Mouse (Mus musculus): ENCODE measurements at regions not wholly inside any gene's neighbourhood (a gene's known extent, or its start where the extent isn't known, plus 50 kb on each side); places are given as distances from the start of the nearest gene placed in this dataset.
A peak's percentile ranks its signal among the peaks of the same experiment; 100 is the strongest.

DNA sequence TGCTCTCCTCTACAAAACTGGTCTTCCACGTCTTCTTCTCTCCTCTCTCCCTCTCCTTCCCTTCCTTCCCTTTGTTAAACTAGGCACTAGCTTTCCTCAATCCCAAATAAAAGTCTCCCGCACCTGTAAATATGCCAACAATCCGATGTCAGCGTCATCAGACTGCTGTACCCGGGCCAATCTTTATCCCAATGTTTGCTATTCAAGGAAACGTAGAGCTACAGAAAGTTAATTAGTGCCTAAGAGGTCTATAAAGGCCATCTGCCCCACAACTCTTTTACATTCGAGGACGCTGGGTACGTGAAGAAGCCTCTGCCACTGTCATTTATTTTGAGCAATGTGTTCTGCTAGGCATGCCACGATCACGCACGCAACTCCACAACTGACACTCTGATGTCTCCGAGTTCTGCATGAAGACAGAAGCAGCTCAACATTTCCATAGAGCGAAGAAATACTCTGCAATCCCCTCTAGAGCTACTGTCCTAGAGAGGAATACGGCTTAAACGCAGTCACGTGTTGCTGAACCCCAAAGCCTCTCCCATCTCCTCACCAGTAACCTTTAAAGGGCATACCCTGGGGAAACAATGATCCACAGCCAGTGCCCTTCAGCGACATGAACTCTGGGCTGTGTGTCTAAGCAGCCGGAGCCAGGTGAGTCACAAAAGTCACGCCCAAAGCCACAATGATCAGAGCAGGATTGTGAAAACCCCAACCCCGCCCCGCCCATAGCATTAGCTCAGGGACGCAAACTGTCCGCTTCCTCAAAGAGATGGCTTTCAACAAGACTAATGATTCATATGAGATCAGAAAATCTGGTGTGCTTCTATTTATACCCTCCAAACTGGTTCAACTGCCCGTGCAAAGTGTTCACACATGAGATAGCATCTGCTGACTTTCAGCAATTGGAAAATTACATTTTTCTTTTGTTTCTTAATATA, 510.9 kb upstream of the Gm10131 start:
- DNase-seq: no peak

DNA sequence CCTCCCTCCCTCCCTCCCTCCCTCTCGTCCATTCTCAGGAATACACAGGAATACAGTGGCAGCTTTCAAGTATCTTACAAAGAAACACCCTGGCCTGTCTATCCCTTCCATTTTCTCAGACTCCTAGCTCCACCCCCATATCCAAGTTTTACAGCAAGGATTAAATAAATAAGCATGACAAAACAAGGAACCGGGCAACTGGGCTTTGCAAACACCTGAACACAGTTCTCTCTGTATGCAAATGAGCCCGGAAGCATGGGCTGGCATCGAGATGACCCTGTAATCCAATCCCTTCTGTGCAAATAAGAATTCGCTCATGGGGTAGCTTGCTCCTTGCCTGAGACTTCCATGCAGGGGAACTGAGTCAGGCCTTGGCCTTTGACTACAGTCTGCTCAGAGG, 506.5 kb upstream of the Gm10131 start:
- DNase-seq: no peak

DNA sequence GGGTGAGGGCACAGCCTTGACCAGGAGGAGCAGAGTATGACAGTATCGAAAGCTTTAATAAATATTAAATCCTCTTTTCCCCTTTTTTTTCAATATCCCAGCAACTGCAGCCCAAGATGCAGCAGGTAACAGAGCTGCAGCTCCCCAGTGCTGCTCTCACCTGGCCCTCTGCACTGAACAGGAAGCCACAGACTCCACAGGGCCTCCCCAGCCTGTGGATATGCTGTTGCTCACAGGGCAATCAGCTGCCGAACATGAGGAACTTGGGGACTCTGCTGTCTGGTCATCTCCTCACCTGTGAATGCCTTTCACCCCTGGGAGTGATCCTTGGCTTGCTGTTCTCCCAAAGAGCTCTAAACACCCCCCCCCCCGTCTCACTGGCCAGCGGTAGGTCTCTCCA, 503.4 kb upstream of the Gm10131 start:
- no peak for DNase-seq

GRCm38 (mm10) chr8:34614031-34614526, 502.5 kb upstream of the Gm10131 start:
- no peak for DNase-seq

DNA sequence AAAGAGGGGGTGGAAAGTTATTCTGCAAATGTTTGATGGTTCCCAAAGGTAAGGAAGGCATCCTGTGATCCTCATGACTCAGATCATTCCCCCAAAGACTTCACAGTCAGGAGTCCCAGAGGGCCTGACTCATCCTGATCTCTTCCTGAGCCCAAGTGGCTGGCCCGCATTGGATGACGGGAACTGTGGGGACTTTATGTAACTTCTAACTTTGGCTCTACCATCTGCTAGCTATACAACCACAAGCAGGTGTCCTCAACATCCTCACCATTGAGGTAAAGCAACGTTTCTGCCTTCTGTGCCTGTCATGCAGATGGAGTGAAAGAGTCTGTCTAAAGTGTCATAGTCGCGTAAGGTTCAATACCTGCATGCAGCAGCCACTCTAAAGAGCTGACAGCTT, 501.6 kb upstream of the Gm10131 start:
- peak; percentile 35 for DNase-seq

- no peak for DNase-seq
Measured at GRCm38 (mm10) chr8:34612396-34612795, 500.9 kb upstream of the Gm10131 start.

DNA sequence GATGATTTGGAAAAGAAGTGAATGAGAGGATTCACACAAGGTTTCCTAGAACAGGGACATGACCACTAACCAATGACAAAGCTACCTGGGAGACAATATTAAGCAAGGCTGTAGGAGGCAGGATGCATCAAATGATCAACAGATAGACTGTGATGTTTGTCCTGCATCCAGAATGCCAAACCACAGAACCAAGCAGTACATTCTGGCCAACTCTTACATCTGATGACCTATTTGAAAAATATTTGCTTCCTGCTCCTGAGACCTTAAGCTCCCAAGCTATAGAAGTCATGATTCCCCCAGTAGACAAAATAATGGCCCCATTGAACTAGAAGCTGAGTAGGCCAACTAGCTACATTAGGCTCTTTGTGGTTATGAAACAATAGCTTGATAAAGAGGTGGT, 498.6 kb upstream of the Gm10131 start:
- no peak for DNase-seq

- no peak for DNase-seq
Measured at GRCm38 (mm10) chr8:34607426-34607825, 495.9 kb upstream of the Gm10131 start.

GRCm38 (mm10) chr8:34605031-34605430, 493.5 kb upstream of the Gm10131 start:
- DNase-seq: no peak

- DNase-seq: no peak
Measured at GRCm38 (mm10) chr8:34604581-34604980, 493.0 kb upstream of the Gm10131 start.

DNA sequence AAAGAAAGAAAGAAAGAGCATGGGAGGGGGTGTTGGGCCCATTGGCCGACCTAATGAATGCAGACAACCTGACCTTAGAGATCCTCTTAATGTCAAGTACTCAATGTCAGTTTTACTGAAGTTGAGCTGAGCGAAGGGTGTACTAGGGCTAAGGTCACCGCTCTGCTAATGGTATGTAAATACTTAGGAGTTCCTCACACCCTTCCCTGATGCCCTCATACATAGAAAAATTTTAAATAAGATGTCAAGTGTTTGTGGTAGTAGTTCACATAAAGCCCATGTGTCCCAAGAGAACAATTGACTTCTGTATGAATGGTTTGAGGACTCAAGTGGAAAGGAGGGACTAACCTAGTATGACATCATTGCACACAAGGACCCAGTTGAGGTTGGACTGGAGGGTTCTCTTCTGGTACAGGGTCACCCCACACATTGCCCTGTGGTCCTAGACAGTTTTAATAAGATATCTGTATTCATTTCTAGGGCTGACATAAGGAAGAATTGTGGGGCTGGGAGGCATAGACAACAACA, 490.0 kb upstream of the Gm10131 start:
- DNase-seq: no peak

DNA sequence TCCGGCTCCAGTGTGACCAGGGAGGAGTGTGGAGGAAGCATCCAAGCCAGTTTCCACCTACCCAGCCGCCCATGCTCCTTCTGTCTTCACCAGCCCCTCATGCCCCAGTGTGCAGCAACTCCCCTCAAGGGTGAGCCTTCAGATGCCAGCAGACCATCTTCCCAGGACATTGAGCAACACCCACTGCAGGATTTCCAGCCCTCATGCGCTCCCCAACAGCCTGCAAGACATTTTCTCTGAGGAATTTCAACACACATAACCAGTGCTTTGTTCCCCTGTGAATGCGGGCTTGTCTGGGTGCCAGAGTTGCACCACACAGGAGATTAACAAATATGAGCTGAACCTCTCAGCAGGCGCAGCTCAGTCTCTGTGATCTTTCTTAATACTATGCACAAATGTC, 489.3 kb upstream of the Gm10131 start:
- no peak for DNase-seq

DNA sequence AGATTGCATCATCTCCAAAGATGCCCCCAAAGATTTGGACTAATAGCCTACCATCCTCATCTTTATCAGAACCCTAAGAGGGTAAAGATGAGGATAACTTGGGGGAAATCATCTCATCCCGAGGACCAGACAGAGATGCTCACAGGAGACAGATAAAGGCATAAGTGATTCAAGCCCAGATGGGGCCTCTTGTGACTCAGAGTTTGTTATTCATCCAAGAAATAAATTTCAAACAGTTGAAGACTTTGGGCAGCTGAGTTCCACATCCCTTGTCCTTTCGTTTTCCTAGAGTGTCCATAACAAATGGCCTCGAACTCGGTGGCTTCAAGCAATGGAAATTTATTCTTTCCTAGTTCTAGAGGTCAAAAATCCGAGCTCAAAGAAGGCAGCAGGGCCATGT, 485.1 kb upstream of the Gm10131 start:
- no peak for DNase-seq

DNA sequence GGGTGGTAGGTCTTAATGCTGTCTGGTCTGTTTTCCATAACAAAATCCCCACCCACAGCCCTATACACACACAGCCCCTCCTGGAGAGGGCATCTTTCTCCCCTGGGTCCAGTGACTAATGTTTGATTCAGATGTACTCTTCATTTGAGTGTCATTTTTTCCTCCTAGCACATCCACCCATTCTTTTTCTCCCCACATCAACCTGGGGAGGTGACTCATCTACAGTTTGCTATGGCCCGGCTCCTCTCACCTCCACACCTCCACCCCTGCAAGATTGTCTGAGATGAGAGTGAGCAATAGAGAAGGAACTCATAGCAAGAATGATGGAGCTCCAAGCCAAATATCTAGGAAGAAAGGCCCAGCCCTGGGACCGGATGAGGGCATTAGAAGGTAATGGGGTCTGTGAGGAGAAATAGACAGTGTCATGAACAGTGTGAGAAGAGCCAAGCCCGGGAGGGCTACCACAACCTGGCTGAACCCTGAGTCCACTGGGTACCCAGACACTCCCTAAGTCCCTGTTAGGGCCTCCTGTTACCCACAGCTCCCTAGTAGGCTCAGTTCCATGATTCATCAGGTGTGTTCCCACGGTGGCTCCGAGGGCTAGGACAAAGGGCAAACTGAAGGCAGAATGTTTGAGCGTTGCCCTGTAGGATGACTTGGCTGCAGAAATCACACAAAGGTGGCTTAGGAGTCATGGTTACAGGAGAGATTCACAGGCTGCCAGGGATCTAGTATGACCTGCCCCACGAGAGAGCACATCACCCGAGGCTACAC, 479.6 kb upstream of the Gm10131 start:
- DNase-seq: no peak

- no peak for DNase-seq
Measured at GRCm38 (mm10) chr8:34578043-34578442, 466.5 kb upstream of the Gm10131 start.

DNA sequence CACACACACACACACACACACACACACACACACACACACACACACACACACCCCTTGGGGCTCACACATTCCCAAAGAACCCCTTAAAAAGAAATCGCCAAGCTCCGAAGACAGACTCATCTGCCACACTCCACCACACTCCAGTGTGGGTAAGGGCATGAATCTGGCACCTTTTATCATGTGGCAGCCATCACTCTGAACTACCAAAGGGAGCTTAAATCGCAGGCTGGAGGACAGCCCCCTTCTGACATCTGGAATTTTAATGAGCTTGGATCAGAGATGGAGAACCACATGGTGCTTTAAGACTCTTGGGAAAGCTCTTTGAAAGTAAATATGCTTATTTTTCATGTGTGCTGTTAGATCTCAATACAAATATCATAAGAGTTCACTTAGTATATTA, 462.5 kb upstream of the Gm10131 start:
- DNase-seq: no peak

- no peak for DNase-seq
Measured at GRCm38 (mm10) chr8:34573007-34573881, 461.7 kb upstream of the Gm10131 start.

DNA sequence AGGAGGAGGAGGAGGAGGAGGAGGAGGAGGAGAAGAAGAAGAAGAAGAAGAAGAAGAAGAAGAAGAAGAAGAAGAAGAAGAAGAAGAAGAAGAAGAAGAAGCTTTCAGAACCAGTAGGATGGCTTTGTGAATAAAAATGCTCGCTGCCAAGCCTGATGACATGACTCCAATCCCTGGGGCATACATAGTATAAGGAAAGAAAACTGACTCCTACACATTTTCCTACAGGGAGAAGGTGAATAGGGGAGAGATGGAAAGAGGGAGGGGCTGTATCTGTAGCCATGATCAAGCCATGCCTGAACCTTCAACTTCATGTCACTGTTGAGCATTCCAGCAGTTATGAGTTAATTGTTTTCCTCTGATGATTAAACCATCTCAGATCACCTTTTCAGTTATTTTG, 460.2 kb upstream of the Gm10131 start:
- DNase-seq: no peak

GRCm38 (mm10) chr8:34562278-34562677, 450.7 kb upstream of the Gm10131 start:
- DNase-seq: no peak

DNA sequence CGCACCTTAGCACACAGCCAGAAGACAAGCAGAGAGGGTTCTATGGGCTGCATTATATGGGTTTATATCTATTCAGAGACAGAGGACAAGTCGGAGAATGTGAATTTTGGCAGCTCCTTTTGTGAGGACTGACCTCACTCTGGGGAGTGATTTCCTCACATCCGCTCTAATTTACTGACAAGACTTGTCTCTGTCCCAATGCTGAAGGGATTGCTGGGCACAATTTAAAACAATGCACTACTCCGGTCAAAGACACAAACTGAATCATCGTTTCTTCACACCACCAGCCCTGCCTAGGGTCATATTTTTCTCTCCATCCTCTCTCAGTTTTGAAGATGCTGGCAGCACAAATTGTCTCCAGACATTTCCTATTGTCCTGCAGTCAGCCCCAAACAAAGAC, 438.2 kb upstream of the Gm10131 start:
- DNase-seq: no peak

- DNase-seq: no peak
Measured at GRCm38 (mm10) chr8:34546815-34547214, 435.3 kb upstream of the Gm10131 start.

GRCm38 (mm10) chr8:34542361-34543038, 431.0 kb upstream of the Gm10131 start:
- DNase-seq: no peak

Data from right cerebral cortex, postnatal 25 days (tissue).